Mouse (Mus musculus): Measurements from ENCODE around the gene Cdca4. TPM values are rescaled to one million over a fixed set of nuclear protein-coding genes. Genes with fewer than 3 reads are reported as not detected.

Gene Cdca4
- polyA plus RNA-seq, 1 experiment from 2014 or later, result 30.4 TPM

DNA sequence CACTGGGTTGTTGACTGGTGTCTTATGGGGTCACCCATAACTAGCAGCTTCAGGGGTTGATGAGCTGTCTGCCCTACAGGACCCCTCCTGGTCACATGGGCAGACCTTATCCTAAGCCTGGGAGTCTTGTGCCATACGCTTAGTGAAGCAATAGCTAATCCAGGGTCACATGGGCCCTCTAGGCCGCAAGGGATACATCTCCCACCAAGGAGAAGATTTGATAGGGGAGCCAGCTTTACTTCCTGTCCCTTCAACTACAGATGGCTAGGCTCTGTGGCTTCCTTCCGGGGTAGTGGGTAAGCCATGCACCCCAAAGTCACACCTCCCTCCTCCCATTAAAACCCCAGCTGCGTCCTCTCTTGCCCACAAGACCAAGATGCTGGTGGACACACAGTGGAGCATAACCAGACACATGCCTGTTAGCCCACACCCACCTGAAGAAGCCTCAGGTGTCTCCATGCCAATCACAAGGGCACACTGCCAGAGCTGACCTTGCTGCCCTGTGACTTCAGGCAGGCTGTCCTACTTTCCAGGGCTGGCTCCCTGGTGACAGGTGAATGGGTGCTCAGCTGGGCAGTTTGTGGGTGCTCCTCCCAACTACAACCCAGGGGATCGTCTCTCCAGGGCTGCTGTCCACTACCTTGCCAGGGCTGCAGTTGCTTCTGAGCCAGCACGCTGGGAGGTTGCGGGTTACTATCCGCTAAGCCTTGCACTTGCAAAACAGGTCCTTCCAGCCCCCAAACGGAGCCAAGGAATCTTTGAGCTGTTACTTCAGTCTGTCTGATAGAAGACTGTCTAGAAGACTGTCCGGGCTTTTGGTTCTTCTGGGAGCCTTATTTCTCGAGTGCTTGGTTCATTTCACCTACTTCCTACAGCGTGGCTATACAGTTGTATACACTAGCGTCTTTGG lies 39.2 kb upstream of the Cdca4 start, which contains the start of gene Gpr132:
Gpr132 (minus strand) TSS at position 51 of the 910 bp plus-strand sequence.
- TF ChIP-seq EP300 (IDR thresholded peaks at IDR 0.05; ENCODE audit: low read depth) (no peak), CTCF (IDR thresholded peaks at IDR 0.05; ENCODE audit: low read depth) (no peak)
- 51% methylated on average over 13 of the region's 13 CpGs for WGBS (ENCODE audit: insufficient replicate concordance)
- DNase-seq, result no peak
- Histone ChIP-seq H3K27me3 (ENCODE audit: insufficient read depth, low read length) (peaks cover 6% of the 10 kb centered on the region), H3K9ac (replicated peaks) (no peak within 1 kb of the TSS), H3K4me2 (ENCODE audit: low read depth, low read length) (no peak within 1 kb of the TSS), H3K36me3 (replicated peaks; ENCODE audit: insufficient read depth, low read length) (no peaks in the 10 kb centered on the region), H3K27ac (ENCODE audit: low read depth) (peak within 1 kb of the TSS; percentile 29; the same call in 1 of the 2 replicates), H3K4me1 (ENCODE audit: insufficient read depth) (peaks cover 18% of the 10 kb centered on the region), H3K9me3 (ENCODE audit: low read length) (no peaks in the 10 kb centered on the region), H3K4me3 (ENCODE audit: low read depth, low read length) (no peak within 1 kb of the TSS)
- ATAC-seq, result 0 out of 2 replicates have a peak, but pooled peaks have one; percentile 6

GRCm38 (mm10) chr12:112867106-112867674 lies 38.0 kb upstream of the Cdca4 start:
- peak overlapping the region; percentile 29; the same call in 1 of the 2 replicates for H3K27ac ChIP-seq (ENCODE audit: low read depth)
- H3K4me2 ChIP-seq (ENCODE audit: low read depth, low read length), result no peak overlapping the region
- H3K9ac ChIP-seq (replicated peaks), result no peak overlapping the region
- H3K36me3 ChIP-seq (replicated peaks; ENCODE audit: insufficient read depth, low read length), result no peaks in the 10 kb centered on the region
- WGBS (ENCODE audit: insufficient replicate concordance), result 44% methylated on average over 7 of the region's 7 CpGs
- H3K4me3 ChIP-seq (ENCODE audit: low read depth, low read length), result no peak overlapping the region
- DNase-seq (no peak), ATAC-seq (peak; percentile 34; the same call in 1 of the 2 replicates)
- TF ChIP-seq CTCF (IDR thresholded peaks at IDR 0.05; ENCODE audit: low read depth) (no peak), EP300 (IDR thresholded peaks at IDR 0.05; ENCODE audit: low read depth) (no peak)
- peaks cover 6% of the 10 kb centered on the region for H3K27me3 ChIP-seq (ENCODE audit: insufficient read depth, low read length)
- peaks cover 16% of the 10 kb centered on the region for H3K4me1 ChIP-seq (ENCODE audit: insufficient read depth)
- no peaks in the 10 kb centered on the region for H3K9me3 ChIP-seq (ENCODE audit: low read length)

GRCm38 (mm10) chr12:112866467-112867080 lies 37.4 kb upstream of the Cdca4 start:
- Histone ChIP-seq H3K27me3 (ENCODE audit: insufficient read depth, low read length) (peaks cover 6% of the 10 kb centered on the region), H3K4me1 (ENCODE audit: insufficient read depth) (peaks cover 20% of the 10 kb centered on the region), H3K36me3 (replicated peaks; ENCODE audit: insufficient read depth, low read length) (no peaks in the 10 kb centered on the region), H3K4me2 (ENCODE audit: low read depth, low read length) (no peak overlapping the region), H3K27ac (ENCODE audit: low read depth) (peak overlapping the region; percentile 29; the same call in 1 of the 2 replicates), H3K9ac (replicated peaks) (no peak overlapping the region), H3K4me3 (ENCODE audit: low read depth, low read length) (no peak overlapping the region), H3K9me3 (ENCODE audit: low read length) (no peaks in the 10 kb centered on the region)
- ATAC-seq (no peak), DNase-seq (no peak)
- TF ChIP-seq EP300 (IDR thresholded peaks at IDR 0.05; ENCODE audit: low read depth), result no peak
- no peak for TF ChIP-seq CTCF (IDR thresholded peaks at IDR 0.05; ENCODE audit: low read depth)
- WGBS (ENCODE audit: insufficient replicate concordance), result 65% methylated on average over 8 of the region's 8 CpGs

DNA sequence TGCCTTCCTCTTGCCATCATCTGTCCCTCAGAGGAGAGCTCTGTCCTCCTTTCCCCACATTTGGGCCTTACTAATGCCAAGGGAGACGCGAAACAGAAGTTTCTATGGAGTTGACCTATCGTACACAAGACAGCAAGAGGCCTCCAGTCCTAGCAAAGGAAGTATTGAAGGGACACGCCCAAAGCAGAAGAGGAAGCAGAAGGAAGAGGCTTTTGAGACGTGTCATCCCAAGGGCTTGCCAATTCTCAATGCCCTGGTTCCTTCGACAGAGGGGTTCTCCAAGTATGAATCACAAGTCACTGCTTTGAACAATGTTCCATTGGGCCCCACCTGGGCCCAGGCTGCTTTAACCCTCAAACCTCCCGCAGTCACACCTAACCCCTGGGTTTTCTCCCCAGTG lies 35.6 kb upstream of the Cdca4 start:
- no peaks in the 10 kb centered on the region for H3K9me3 ChIP-seq (ENCODE audit: low read length)
- no peak overlapping the region for H3K4me2 ChIP-seq (ENCODE audit: low read depth, low read length)
- 49% methylated on average over 7 of the region's 7 CpGs for WGBS (ENCODE audit: insufficient replicate concordance)
- no peak for DNase-seq
- no peaks in the 10 kb centered on the region for H3K36me3 ChIP-seq (replicated peaks; ENCODE audit: insufficient read depth, low read length)
- H3K27me3 ChIP-seq (ENCODE audit: insufficient read depth, low read length), result no peaks in the 10 kb centered on the region
- no peak overlapping the region for H3K27ac ChIP-seq (ENCODE audit: low read depth)
- ATAC-seq, result no peak
- H3K9ac ChIP-seq (replicated peaks), result no peak overlapping the region
- no peak overlapping the region for H3K4me3 ChIP-seq (ENCODE audit: low read depth, low read length)
- peaks cover 18% of the 10 kb centered on the region for H3K4me1 ChIP-seq (ENCODE audit: insufficient read depth)
- no peak for TF ChIP-seq EP300 (IDR thresholded peaks at IDR 0.05; ENCODE audit: low read depth)
- TF ChIP-seq CTCF (IDR thresholded peaks at IDR 0.05; ENCODE audit: low read depth), result no peak

DNA sequence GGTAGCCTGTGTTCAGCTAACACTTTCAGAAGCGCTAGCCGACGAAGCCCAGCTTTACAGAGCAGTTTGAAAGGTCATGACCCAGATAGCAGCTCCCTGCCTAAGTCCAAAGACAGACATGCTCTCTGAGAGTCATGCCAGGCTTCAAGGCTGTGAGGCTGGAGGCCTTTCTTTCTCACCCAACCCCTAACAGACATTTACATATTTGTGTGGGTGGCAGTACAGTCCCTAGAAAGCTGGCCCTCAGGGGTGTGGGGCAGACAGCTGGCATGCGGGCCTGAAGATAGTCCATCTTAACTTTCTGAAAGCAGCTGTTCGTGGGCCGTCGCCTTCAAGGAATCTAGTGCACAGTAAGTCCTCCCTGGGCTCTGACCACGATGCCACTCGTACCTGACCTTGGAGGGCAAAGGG lies 32.7 kb upstream of the Cdca4 start:
- Histone ChIP-seq H3K4me1 (ENCODE audit: insufficient read depth) (peaks cover 11% of the 10 kb centered on the region), H3K4me3 (ENCODE audit: low read depth, low read length) (no peak overlapping the region), H3K9ac (replicated peaks) (no peak overlapping the region), H3K36me3 (replicated peaks; ENCODE audit: insufficient read depth, low read length) (no peaks in the 10 kb centered on the region), H3K27me3 (ENCODE audit: insufficient read depth, low read length) (no peaks in the 10 kb centered on the region), H3K9me3 (ENCODE audit: low read length) (no peaks in the 10 kb centered on the region), H3K4me2 (ENCODE audit: low read depth, low read length) (no peak overlapping the region), H3K27ac (ENCODE audit: low read depth) (no peak overlapping the region)
- TF ChIP-seq CTCF (IDR thresholded peaks at IDR 0.05; ENCODE audit: low read depth), result no peak
- no peak for TF ChIP-seq EP300 (IDR thresholded peaks at IDR 0.05; ENCODE audit: low read depth)
- ATAC-seq (no peak), DNase-seq (no peak)
- WGBS (ENCODE audit: insufficient replicate concordance), result 55% methylated on average over 9 of the region's 9 CpGs

DNA sequence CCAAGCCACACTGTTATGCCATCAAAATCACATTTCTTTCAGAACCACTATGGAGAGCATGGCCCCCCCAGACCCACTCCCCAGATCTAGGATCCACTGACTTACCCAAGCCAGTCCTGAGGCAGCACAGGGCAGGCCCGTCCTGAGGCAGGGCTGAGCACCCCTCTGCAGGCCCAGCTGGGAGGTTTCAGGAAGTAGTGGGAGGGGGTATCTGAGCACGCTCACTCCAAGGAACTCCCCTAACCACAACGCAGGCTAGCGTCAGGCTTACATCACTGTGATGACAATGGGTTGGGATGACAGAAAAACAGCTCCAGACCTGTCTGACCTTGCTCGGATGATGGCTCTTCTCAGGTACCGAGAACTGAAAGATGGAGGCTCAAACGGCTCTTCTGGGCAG lies 31.5 kb upstream of the Cdca4 start:
- Histone ChIP-seq H3K27ac (ENCODE audit: low read depth) (no peak overlapping the region; the same call in 1 of the 2 replicates), H3K9ac (replicated peaks) (peak overlapping the region; percentile 21; the same call in 1 of the 2 replicates), H3K4me2 (ENCODE audit: low read depth, low read length) (peak overlapping the region; percentile 40), H3K4me1 (ENCODE audit: insufficient read depth) (peaks cover 9% of the 10 kb centered on the region), H3K36me3 (replicated peaks; ENCODE audit: insufficient read depth, low read length) (no peaks in the 10 kb centered on the region), H3K9me3 (ENCODE audit: low read length) (no peaks in the 10 kb centered on the region), H3K4me3 (ENCODE audit: low read depth, low read length) (no peak overlapping the region), H3K27me3 (ENCODE audit: insufficient read depth, low read length) (no peaks in the 10 kb centered on the region)
- TF ChIP-seq EP300 (IDR thresholded peaks at IDR 0.05; ENCODE audit: low read depth), result no peak
- no peak for TF ChIP-seq CTCF (IDR thresholded peaks at IDR 0.05; ENCODE audit: low read depth)
- DNase-seq, result no peak
- ATAC-seq, result peak; percentile 40
- WGBS (ENCODE audit: insufficient replicate concordance), result 41% methylated on average over 7 of the region's 7 CpGs

Data from liver, postnatal 0 days (tissue).